Mouse (Mus musculus): Measurements from ENCODE around the gene Tmem208. TPM values are rescaled to one million over a fixed set of nuclear protein-coding genes. Genes with fewer than 3 reads are reported as not detected.

Gene Tmem208
- polyA plus RNA-seq, 1 experiment from 2014 or later = 91.7 TPM

DNA sequence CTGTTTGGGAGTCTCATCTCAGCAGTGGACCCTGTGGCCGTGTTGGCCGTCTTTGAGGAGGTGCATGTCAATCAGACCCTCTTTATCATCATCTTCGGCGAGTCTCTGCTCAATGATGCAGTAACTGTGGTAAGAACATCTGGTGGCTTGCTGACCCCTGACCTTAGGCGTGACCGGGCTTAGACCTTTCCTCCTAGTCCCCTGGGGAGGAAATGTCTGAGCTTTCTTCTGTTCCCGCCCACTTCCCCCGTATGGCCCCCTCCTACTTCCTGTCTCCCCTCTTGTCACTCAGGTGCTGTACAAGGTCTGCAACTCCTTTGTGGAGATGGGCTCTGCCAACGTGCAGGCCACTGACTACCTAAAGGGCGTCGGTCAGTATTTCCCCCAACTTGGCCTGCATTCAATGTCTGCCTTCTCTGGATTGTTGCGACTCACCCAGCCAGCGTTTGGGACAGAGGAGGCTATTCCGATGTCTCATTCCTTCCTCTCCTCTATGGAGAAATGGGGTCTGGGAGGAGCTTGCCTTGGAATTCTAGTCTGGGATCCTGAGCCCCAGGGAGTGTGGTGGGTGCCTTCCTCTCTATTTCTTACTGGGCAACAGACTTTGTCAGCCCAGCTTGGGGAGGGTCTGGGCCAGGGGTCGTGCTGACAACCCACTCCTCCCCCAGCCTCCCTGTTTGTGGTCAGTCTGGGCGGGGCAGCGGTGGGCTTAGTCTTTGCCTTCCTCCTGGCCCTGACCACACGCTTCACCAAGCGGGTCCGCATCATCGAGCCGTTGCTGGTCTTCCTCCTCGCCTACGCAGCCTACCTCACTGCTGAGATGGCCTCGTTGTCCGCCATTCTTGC is 29.2 kb downstream of the Tmem208 start:
- ATAC-seq (replicated peaks; ENCODE audit: insufficient number of reproducible peaks, low FRiP score, low TSS enrichment, low read depth) (no peak), DNase-seq (ENCODE audit: low spot score) (no peak)
- 52% methylated on average over 26 of the region's 26 CpGs for WGBS
- no peak overlapping the region for H3K4me3 ChIP-seq (ENCODE audit: low read depth, low read length)
- no peak overlapping the region for H3K27ac ChIP-seq (replicated peaks; ENCODE audit: low read depth, low read length)
- H3K9ac ChIP-seq (replicated peaks; ENCODE audit: low read length) = no peak overlapping the region
- no peaks in the 10 kb centered on the region for H3K36me3 ChIP-seq (replicated peaks; ENCODE audit: control insufficient read depth, insufficient read depth, low read depth, low read length)
- no peak overlapping the region for H3K4me2 ChIP-seq (ENCODE audit: low read depth, low read length)
- H3K9me3 ChIP-seq (replicated peaks; ENCODE audit: control insufficient read depth, low read length) = no peaks in the 10 kb centered on the region
- peaks cover 3% of the 10 kb centered on the region; the same call in 1 of the 2 replicates for H3K4me1 ChIP-seq (ENCODE audit: control insufficient read depth, insufficient read depth, low read length)
- H3K27me3 ChIP-seq (ENCODE audit: control insufficient read depth, insufficient read depth, low read length) = no peaks in the 10 kb centered on the region

DNA sequence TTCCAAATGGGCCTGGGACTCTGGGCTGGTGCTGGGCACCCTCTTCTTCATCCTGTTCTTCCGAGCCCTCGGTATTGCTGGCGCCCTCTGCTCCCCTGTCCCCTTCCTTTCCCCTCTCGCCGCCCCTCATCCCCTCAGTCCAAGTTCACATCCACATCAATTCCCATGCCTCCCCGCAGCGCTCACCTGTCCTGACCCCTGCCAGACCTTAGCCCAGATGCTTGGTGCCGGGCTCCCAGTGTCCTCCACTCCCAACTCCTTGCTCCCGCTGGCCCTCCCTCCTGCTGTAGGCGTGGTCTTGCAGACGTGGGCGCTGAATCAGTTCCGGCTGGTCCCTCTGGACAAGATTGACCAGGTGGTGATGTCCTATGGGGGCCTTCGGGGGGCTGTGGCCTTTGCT is 30.5 kb downstream of the Tmem208 start:
- DNase-seq (ENCODE audit: low spot score) = no peak
- Histone ChIP-seq H3K9me3 (replicated peaks; ENCODE audit: control insufficient read depth, low read length) (no peaks in the 10 kb centered on the region), H3K27me3 (ENCODE audit: control insufficient read depth, insufficient read depth, low read length) (no peaks in the 10 kb centered on the region), H3K4me2 (ENCODE audit: low read depth, low read length) (no peak overlapping the region), H3K4me1 (ENCODE audit: control insufficient read depth, insufficient read depth, low read length) (peaks cover 3% of the 10 kb centered on the region; the same call in 1 of the 2 replicates), H3K27ac (replicated peaks; ENCODE audit: low read depth, low read length) (no peak overlapping the region), H3K4me3 (ENCODE audit: low read depth, low read length) (no peak overlapping the region), H3K36me3 (replicated peaks; ENCODE audit: control insufficient read depth, insufficient read depth, low read depth, low read length) (no peaks in the 10 kb centered on the region), H3K9ac (replicated peaks; ENCODE audit: low read length) (no peak overlapping the region)
- WGBS = 83% methylated on average over 14 of the region's 14 CpGs
- no peak for ATAC-seq (replicated peaks; ENCODE audit: insufficient number of reproducible peaks, low FRiP score, low TSS enrichment, low read depth)

DNA sequence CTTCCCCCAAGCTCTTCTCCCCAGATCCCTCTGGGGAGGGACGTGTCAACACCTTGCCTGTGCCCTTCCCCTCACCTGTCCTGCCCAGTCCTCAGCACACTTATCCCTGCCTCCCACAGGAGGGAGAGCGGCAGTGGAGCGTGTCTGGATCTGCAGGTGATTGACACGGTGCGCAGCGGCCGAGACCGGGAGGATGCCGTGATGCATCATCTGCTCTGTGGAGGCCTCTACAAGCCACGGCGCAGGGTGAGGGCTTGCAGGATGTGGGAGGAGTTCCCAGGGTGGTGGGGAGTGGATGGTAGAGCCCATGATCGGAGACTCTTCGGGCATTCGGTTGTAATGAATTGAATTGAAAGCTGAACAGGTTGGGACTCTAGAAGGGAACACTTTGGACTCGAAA is 33.1 kb downstream of the Tmem208 start:
- WGBS = 64% methylated on average over 15 of the region's 15 CpGs

DNA sequence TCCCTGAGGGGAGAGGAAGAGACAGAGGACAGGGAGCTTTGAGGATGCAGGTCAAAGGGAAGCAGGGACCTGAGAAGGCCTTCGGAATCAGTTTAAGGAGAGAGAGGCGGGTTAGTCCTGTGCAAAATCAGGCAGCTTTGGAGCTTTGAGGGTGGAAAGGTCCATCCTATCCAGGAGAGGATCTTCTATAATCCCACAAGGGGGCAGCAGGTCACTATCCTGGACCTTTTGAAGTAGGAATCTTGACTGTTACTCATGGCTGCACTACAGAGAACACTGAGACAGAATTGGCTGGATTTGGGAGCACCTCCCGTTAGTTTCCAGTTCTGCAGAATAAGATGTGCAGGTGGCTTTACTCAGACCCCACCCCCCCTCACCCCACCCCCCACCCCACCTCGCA is 33.5 kb downstream of the Tmem208 start:
- Histone ChIP-seq H3K4me2 (ENCODE audit: low read depth, low read length) (no peak overlapping the region), H3K9me3 (replicated peaks; ENCODE audit: control insufficient read depth, low read length) (no peaks in the 10 kb centered on the region), H3K27me3 (ENCODE audit: control insufficient read depth, insufficient read depth, low read length) (no peaks in the 10 kb centered on the region), H3K9ac (replicated peaks; ENCODE audit: low read length) (no peak overlapping the region), H3K36me3 (replicated peaks; ENCODE audit: control insufficient read depth, insufficient read depth, low read depth, low read length) (no peaks in the 10 kb centered on the region), H3K4me1 (ENCODE audit: control insufficient read depth, insufficient read depth, low read length) (peaks cover 3% of the 10 kb centered on the region; the same call in 1 of the 2 replicates), H3K27ac (replicated peaks; ENCODE audit: low read depth, low read length) (no peak overlapping the region), H3K4me3 (ENCODE audit: low read depth, low read length) (no peak overlapping the region)
- DNase-seq (ENCODE audit: low spot score) = peak; percentile 49
- 55% methylated on average over 4 of the region's 4 CpGs for WGBS
- no peak for ATAC-seq (replicated peaks; ENCODE audit: insufficient number of reproducible peaks, low FRiP score, low TSS enrichment, low read depth)

More for the DNA sequence above, 33.1 kb downstream of the Tmem208 start:
- no peak overlapping the region for H3K27ac ChIP-seq (replicated peaks; ENCODE audit: low read depth, low read length)
- H3K4me1 ChIP-seq (ENCODE audit: control insufficient read depth, insufficient read depth, low read length) = peaks cover 3% of the 10 kb centered on the region; the same call in 1 of the 2 replicates
- H3K27me3 ChIP-seq (ENCODE audit: control insufficient read depth, insufficient read depth, low read length) = no peaks in the 10 kb centered on the region
- H3K4me3 ChIP-seq (ENCODE audit: low read depth, low read length) = no peak overlapping the region
- no peak overlapping the region for H3K9ac ChIP-seq (replicated peaks; ENCODE audit: low read length)
- ATAC-seq (replicated peaks; ENCODE audit: insufficient number of reproducible peaks, low FRiP score, low TSS enrichment, low read depth) (peak; percentile 20; the same call in 1 of the 2 replicates), DNase-seq (ENCODE audit: low spot score) (no peak)
- no peaks in the 10 kb centered on the region for H3K9me3 ChIP-seq (replicated peaks; ENCODE audit: control insufficient read depth, low read length)
- no peak overlapping the region for H3K4me2 ChIP-seq (ENCODE audit: low read depth, low read length)
- no peaks in the 10 kb centered on the region for H3K36me3 ChIP-seq (replicated peaks; ENCODE audit: control insufficient read depth, insufficient read depth, low read depth, low read length)

DNA sequence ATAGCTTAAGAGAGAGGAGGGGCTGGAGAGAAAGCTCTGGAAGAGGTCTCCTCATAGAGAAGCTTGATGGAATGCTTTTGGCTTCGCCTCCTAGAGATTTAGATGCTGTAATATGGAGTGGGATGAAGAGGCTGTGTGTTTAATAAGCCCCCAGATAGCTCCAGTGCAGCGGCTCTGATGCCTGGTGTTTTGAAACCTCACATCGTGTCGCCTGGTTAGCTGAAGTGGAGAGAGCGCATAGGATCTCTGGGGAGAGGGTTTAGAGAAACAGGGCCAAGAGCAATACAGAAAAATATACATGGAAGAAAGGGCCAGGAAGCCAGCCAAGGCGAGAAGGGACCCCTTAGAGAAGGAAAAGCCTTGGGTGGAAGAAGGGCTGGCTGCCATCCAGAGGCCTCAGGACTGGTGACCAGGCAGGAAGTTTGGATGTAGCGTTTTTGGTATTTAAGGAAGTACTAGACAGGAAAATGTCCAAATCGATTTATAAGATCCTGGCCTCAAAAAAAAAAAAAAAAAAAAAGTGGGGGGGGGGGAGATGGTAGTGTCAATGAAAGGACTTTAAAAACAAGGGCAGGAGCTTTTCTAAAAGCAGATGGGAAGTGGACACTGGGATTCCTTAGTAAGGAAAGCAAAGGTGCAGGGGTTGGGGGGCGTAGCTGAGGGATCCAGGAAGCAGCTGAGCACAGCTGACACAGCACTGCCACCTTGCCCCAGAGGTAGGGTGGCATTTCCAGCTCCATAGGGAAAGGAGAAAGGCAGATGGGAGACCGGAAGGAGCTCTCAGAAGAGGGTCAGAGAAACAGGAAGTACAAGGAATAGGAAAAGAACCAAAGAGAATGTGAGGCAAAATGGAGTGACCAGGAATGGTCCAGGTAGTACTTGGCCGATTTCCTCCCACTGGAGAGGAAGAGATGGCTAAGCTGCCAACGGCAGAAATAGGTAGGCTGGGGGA is 35.9 kb downstream of the Tmem208 start:
- no peak overlapping the region for H3K9ac ChIP-seq (replicated peaks; ENCODE audit: low read length)
- 83% methylated on average over 12 of the region's 12 CpGs for WGBS
- H3K4me3 ChIP-seq (ENCODE audit: low read depth, low read length) = no peak overlapping the region
- no peak overlapping the region for H3K27ac ChIP-seq (replicated peaks; ENCODE audit: low read depth, low read length)
- no peaks in the 10 kb centered on the region for H3K36me3 ChIP-seq (replicated peaks; ENCODE audit: control insufficient read depth, insufficient read depth, low read depth, low read length)
- H3K9me3 ChIP-seq (replicated peaks; ENCODE audit: control insufficient read depth, low read length) = no peaks in the 10 kb centered on the region
- H3K4me2 ChIP-seq (ENCODE audit: low read depth, low read length) = no peak overlapping the region
- no peaks in the 10 kb centered on the region for H3K4me1 ChIP-seq (ENCODE audit: control insufficient read depth, insufficient read depth, low read length)
- H3K27me3 ChIP-seq (ENCODE audit: control insufficient read depth, insufficient read depth, low read length) = no peaks in the 10 kb centered on the region
- ATAC-seq (replicated peaks; ENCODE audit: insufficient number of reproducible peaks, low FRiP score, low TSS enrichment, low read depth) (no peak), DNase-seq (ENCODE audit: low spot score) (no peak)

DNA sequence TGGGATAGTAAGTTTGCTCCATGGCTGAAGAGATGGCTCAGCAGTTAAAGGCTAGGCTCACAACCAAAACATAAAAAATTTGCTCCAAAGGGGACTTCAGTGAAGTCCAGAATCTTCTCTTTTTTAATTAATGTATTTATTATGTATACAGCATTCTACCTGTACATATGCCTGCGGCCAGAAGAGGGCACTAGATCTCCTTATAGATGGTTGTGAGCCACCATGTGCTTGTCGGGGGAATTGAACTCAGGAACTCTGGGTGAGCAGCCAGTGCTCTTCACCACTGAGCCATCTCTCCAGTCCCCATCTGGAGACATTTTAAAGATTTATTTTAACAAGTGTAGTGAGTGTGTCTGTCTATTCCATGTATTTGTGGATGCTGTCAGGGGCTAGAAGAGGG is 41.0 kb downstream of the Tmem208 start:
- DNase-seq (ENCODE audit: low spot score) (no peak), ATAC-seq (replicated peaks; ENCODE audit: insufficient number of reproducible peaks, low FRiP score, low TSS enrichment, low read depth) (no peak)
- WGBS = 74% methylated on average over 2 of the region's 2 CpGs
- no peak overlapping the region for H3K9ac ChIP-seq (replicated peaks; ENCODE audit: low read length)
- H3K9me3 ChIP-seq (replicated peaks; ENCODE audit: control insufficient read depth, low read length) = no peaks in the 10 kb centered on the region
- no peak overlapping the region for H3K27ac ChIP-seq (replicated peaks; ENCODE audit: low read depth, low read length)
- H3K4me2 ChIP-seq (ENCODE audit: low read depth, low read length) = no peak overlapping the region
- no peaks in the 10 kb centered on the region for H3K27me3 ChIP-seq (ENCODE audit: control insufficient read depth, insufficient read depth, low read length)
- H3K4me1 ChIP-seq (ENCODE audit: control insufficient read depth, insufficient read depth, low read length) = no peaks in the 10 kb centered on the region
- H3K36me3 ChIP-seq (replicated peaks; ENCODE audit: control insufficient read depth, insufficient read depth, low read depth, low read length) = no peaks in the 10 kb centered on the region
- H3K4me3 ChIP-seq (ENCODE audit: low read depth, low read length) = no peak overlapping the region

DNA sequence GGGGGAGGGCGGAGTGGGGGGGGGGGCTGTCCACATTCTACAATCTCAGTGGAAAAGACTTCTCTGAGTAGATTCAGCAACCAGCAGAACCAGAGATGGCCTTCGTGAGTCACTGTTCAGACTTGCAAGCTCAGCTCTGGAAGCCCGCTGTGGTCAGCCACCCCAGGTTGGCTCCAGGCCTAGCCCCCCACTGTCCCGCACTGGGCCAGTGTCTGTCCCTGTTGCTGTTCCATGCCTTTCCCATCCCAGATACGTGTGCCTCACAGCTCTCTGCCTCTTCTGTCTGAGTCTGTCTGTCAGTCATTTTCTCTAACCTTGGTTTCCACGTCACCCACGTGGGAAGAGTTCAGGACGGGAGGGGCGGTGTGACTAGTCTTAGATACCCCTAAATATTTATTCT is 46.3 kb downstream of the Tmem208 start:
- Histone ChIP-seq H3K27me3 (ENCODE audit: control insufficient read depth, insufficient read depth, low read length) (no peaks in the 10 kb centered on the region), H3K36me3 (replicated peaks; ENCODE audit: control insufficient read depth, insufficient read depth, low read depth, low read length) (no peaks in the 10 kb centered on the region), H3K9ac (replicated peaks; ENCODE audit: low read length) (no peak overlapping the region), H3K27ac (replicated peaks; ENCODE audit: low read depth, low read length) (no peak overlapping the region), H3K4me3 (ENCODE audit: low read depth, low read length) (no peak overlapping the region), H3K9me3 (replicated peaks; ENCODE audit: control insufficient read depth, low read length) (no peaks in the 10 kb centered on the region), H3K4me1 (ENCODE audit: control insufficient read depth, insufficient read depth, low read length) (no peaks in the 10 kb centered on the region), H3K4me2 (ENCODE audit: low read depth, low read length) (no peak overlapping the region)
- DNase-seq (ENCODE audit: low spot score) (no peak), ATAC-seq (replicated peaks; ENCODE audit: insufficient number of reproducible peaks, low FRiP score, low TSS enrichment, low read depth) (no peak)
- WGBS = 79% methylated on average over 8 of the region's 9 CpGs

Data from embryonic facial prominence, embryonic 11.5 days (tissue).